Mouse (Mus musculus) embryonic facial prominence, embryonic 13.5 days (tissue): Measurements from ENCODE around the gene Ebf1. TPM values are rescaled to one million over a fixed set of nuclear protein-coding genes. Genes with fewer than 3 reads are reported as not detected.
A peak's percentile ranks its signal among the peaks of the same experiment; 100 is the strongest.

Experiments used
- ATAC-seq: fragments of 200-750 bp; cut with Nextera tagmentation; 2 replicates; pipeline ENCODE4 v1.8.0; 2017; ENCODE audit warnings: low read depth; ENCODE audit not compliant: insufficient number of reproducible peaks, insufficient read depth, low FRiP score, low TSS enrichment
- H3K27ac ChIP-seq: fragments of 300-500 bp; sonication (generic); 2 replicates; pipeline ENCODE4 v1.5.1; 2015; ENCODE audit warnings: moderate library complexity, mild to moderate bottlenecking, inconsistent platforms
- H3K27me3 ChIP-seq: fragments of 300-500 bp; sonication (generic); 2 replicates; pipeline ENCODE4 v1.6.1; 2015; ENCODE audit warnings: mild to moderate bottlenecking, inconsistent platforms
- H3K36me3 ChIP-seq: fragments of 300-500 bp; sonication (generic); 2 replicates; pipeline ENCODE4 v1.6.1; 2015; ENCODE audit warnings: mild to moderate bottlenecking, inconsistent platforms
- H3K4me1 ChIP-seq: fragments of 300-500 bp; sonication (generic); 2 replicates; pipeline ENCODE4 v1.6.1; 2015; ENCODE audit warnings: inconsistent platforms
- H3K4me2 ChIP-seq: fragments of 300-500 bp; sonication (generic); 2 replicates; pipeline ENCODE4 v1.6.1; 2015; ENCODE audit warnings: moderate library complexity, mild to moderate bottlenecking, inconsistent platforms
- H3K4me3 ChIP-seq: fragments of 300-500 bp; sonication (generic); 2 replicates; pipeline ENCODE4 v1.5.1; 2015; ENCODE audit warnings: mild to moderate bottlenecking, inconsistent platforms
- H3K9ac ChIP-seq: fragments of 300-500 bp; sonication (generic); 2 replicates; pipeline ENCODE4 v1.6.1; 2015; ENCODE audit warnings: mild to moderate bottlenecking, inconsistent platforms
- H3K9me3 ChIP-seq: fragments of 300-500 bp; sonication (generic); 2 replicates; pipeline ENCODE4 v1.6.1; 2016; ENCODE audit warnings: inconsistent platforms
- WGBS: fragments of 180-500 bp; shearing (Covaris S2); methylation state at CpG from one replicate; pipeline ENCODE4 v1.1.7; 2015; ENCODE audit warnings: mixed read lengths; 5-methylcytosine and 5-hydroxymethylcytosine counted together
- polyA plus RNA-seq: library from polyadenylated mRNA; unstranded; fragments of >200 nt; fragmentation: Nextera tagmentation; extraction: Ambion mirVana; gene quantifications from 2 replicates; pipeline ENCODE4 v1.2.1, GENCODE M21; 2015

Ebf1 gene
- polyA plus RNA-seq, 1 experiment from 2014 or later: 69.1 TPM

GRCm38 (mm10) chr11:44833351-44833996, 216.4 kb downstream of the Ebf1 start:
- Histone ChIP-seq H3K9me3 (no peaks in the 10 kb centered on the region), H3K4me1 (peaks cover 22% of the 10 kb centered on the region), H3K4me2 (peak overlapping the region; percentile 52), H3K4me3 (peak overlapping the region; percentile 23), H3K9ac (0 out of 2 replicates have a peak overlapping the region, but pooled peaks have one; percentile 21), H3K36me3 (no peaks in the 10 kb centered on the region), H3K27me3 (peaks cover 47% of the 10 kb centered on the region), H3K27ac (no peak overlapping the region)
- WGBS: 22% methylated on average over 18 of the region's 18 CpGs
- ATAC-seq: no peak

GRCm38 (mm10) chr11:44835166-44835565, 218.0 kb downstream of the Ebf1 start:
- no peak overlapping the region for H3K4me3 ChIP-seq
- H3K4me2 ChIP-seq: no peak overlapping the region
- H3K9me3 ChIP-seq: no peaks in the 10 kb centered on the region
- ATAC-seq: no peak
- H3K36me3 ChIP-seq: no peaks in the 10 kb centered on the region
- H3K9ac ChIP-seq: no peak overlapping the region
- H3K27ac ChIP-seq: no peak overlapping the region
- 24% methylated on average over 5 of the region's 5 CpGs for WGBS
- H3K27me3 ChIP-seq: peaks cover 35% of the 10 kb centered on the region
- H3K4me1 ChIP-seq: peaks cover 22% of the 10 kb centered on the region

GRCm38 (mm10) chr11:44837592-44837991, 220.5 kb downstream of the Ebf1 start:
- WGBS: 88% methylated on average over 2 of the region's 2 CpGs
- H3K36me3 ChIP-seq: no peaks in the 10 kb centered on the region
- H3K9ac ChIP-seq: no peak overlapping the region
- peaks cover 30% of the 10 kb centered on the region for H3K4me1 ChIP-seq
- H3K4me2 ChIP-seq: no peak overlapping the region
- peaks cover 14% of the 10 kb centered on the region for H3K27me3 ChIP-seq
- no peak overlapping the region for H3K4me3 ChIP-seq
- no peak for ATAC-seq
- no peaks in the 10 kb centered on the region for H3K9me3 ChIP-seq
- no peak overlapping the region for H3K27ac ChIP-seq

- Histone ChIP-seq H3K4me3 (no peak overlapping the region), H3K9ac (no peak overlapping the region), H3K27ac (no peak overlapping the region), H3K4me2 (no peak overlapping the region), H3K36me3 (no peaks in the 10 kb centered on the region), H3K4me1 (peaks cover 14% of the 10 kb centered on the region; the same call in 1 of the 2 replicates), H3K9me3 (no peaks in the 10 kb centered on the region), H3K27me3 (no peaks in the 10 kb centered on the region)
- WGBS: 44% methylated on average over 14 of the region's 14 CpGs
- no peak for ATAC-seq
Observed at GRCm38 (mm10) chr11:44841127-44842056, 224.3 kb downstream of the Ebf1 start.

- Histone ChIP-seq H3K27me3 (no peaks in the 10 kb centered on the region), H3K9ac (no peak overlapping the region), H3K27ac (no peak overlapping the region), H3K4me3 (no peak overlapping the region), H3K4me1 (peaks cover 4% of the 10 kb centered on the region; the same call in 1 of the 2 replicates), H3K36me3 (no peaks in the 10 kb centered on the region), H3K4me2 (no peak overlapping the region), H3K9me3 (no peaks in the 10 kb centered on the region)
- 86% methylated on average over 3 of the region's 3 CpGs for WGBS
- ATAC-seq: no peak
Observed at GRCm38 (mm10) chr11:44851874-44852273, 234.8 kb downstream of the Ebf1 start.

GRCm38 (mm10) chr11:44852921-44853320, 235.8 kb downstream of the Ebf1 start:
- WGBS: 87% methylated on average over 10 of the region's 10 CpGs
- H3K9ac ChIP-seq: no peak overlapping the region
- no peak overlapping the region for H3K4me3 ChIP-seq
- no peak overlapping the region for H3K4me2 ChIP-seq
- no peaks in the 10 kb centered on the region for H3K9me3 ChIP-seq
- H3K27ac ChIP-seq: no peak overlapping the region
- no peak for ATAC-seq
- no peaks in the 10 kb centered on the region for H3K27me3 ChIP-seq
- peaks cover 4% of the 10 kb centered on the region; the same call in 1 of the 2 replicates for H3K4me1 ChIP-seq
- no peaks in the 10 kb centered on the region for H3K36me3 ChIP-seq

- no peak overlapping the region for H3K9ac ChIP-seq
- H3K4me1 ChIP-seq: peaks cover 4% of the 10 kb centered on the region; the same call in 1 of the 2 replicates
- H3K4me3 ChIP-seq: no peak overlapping the region
- no peaks in the 10 kb centered on the region for H3K36me3 ChIP-seq
- no peak overlapping the region for H3K4me2 ChIP-seq
- ATAC-seq: no peak
- H3K27ac ChIP-seq: no peak overlapping the region
- WGBS: 89% methylated on average over 7 of the region's 7 CpGs
- H3K27me3 ChIP-seq: no peaks in the 10 kb centered on the region
- no peaks in the 10 kb centered on the region for H3K9me3 ChIP-seq
Observed at GRCm38 (mm10) chr11:44854496-44854895, 237.4 kb downstream of the Ebf1 start.

- H3K36me3 ChIP-seq: no peaks in the 10 kb centered on the region
- H3K27ac ChIP-seq: no peak overlapping the region
- no peak overlapping the region for H3K9ac ChIP-seq
- ATAC-seq: no peak
- no peak overlapping the region for H3K4me2 ChIP-seq
- H3K4me1 ChIP-seq: 0 out of 2 replicates have a peak, but pooled peaks cover 8% of the 10 kb centered on the region
- H3K9me3 ChIP-seq: no peaks in the 10 kb centered on the region
- H3K4me3 ChIP-seq: no peak overlapping the region
- WGBS: 81% methylated on average over 5 of the region's 5 CpGs
- no peaks in the 10 kb centered on the region for H3K27me3 ChIP-seq
Observed at GRCm38 (mm10) chr11:44861108-44861507, 244.0 kb downstream of the Ebf1 start.

- Histone ChIP-seq H3K9me3 (no peaks in the 10 kb centered on the region), H3K27me3 (no peaks in the 10 kb centered on the region), H3K9ac (no peak overlapping the region), H3K4me2 (no peak overlapping the region), H3K4me1 (peaks cover 11% of the 10 kb centered on the region; the same call in 1 of the 2 replicates), H3K36me3 (no peaks in the 10 kb centered on the region), H3K27ac (no peak overlapping the region), H3K4me3 (no peak overlapping the region)
- ATAC-seq: no peak
- 69% methylated on average over 8 of the region's 8 CpGs for WGBS
Observed at GRCm38 (mm10) chr11:44863910-44864309, 246.8 kb downstream of the Ebf1 start.

- 64% methylated on average over 14 of the region's 14 CpGs for WGBS
- H3K4me2 ChIP-seq: no peak overlapping the region
- H3K9me3 ChIP-seq: no peaks in the 10 kb centered on the region
- H3K4me1 ChIP-seq: peaks cover 11% of the 10 kb centered on the region; the same call in 1 of the 2 replicates
- no peak for ATAC-seq
- no peaks in the 10 kb centered on the region for H3K27me3 ChIP-seq
- 0 out of 2 replicates have a peak overlapping the region, but pooled peaks have one; percentile 32 for H3K9ac ChIP-seq
- no peak overlapping the region for H3K27ac ChIP-seq
- H3K36me3 ChIP-seq: no peaks in the 10 kb centered on the region
- no peak overlapping the region for H3K4me3 ChIP-seq
Observed at GRCm38 (mm10) chr11:44866476-44867149, 249.5 kb downstream of the Ebf1 start.

GRCm38 (mm10) chr11:44867433-44867832, 250.3 kb downstream of the Ebf1 start:
- Histone ChIP-seq H3K27ac (no peak overlapping the region), H3K4me1 (peaks cover 11% of the 10 kb centered on the region; the same call in 1 of the 2 replicates), H3K27me3 (no peaks in the 10 kb centered on the region), H3K9ac (no peak overlapping the region), H3K4me3 (no peak overlapping the region), H3K36me3 (no peaks in the 10 kb centered on the region), H3K9me3 (no peaks in the 10 kb centered on the region), H3K4me2 (no peak overlapping the region)
- WGBS: 77% methylated on average over 4 of the region's 4 CpGs
- no peak for ATAC-seq
